Mouse (Mus musculus) layer of hippocampus, postnatal 14 days (tissue): ENCODE results near the gene Cldn3. TPM values are rescaled to one million over a fixed set of nuclear protein-coding genes. Genes with fewer than 3 reads are reported as not detected.
"Not testable (repeated sequence)": the region's sequence is repeated elsewhere in the genome, so short reads cannot be mapped to it uniquely, and the experiment has no call there.

Experiments used
- DNase-seq, 2 experiments: peaks; one replicate each; pipeline ENCODE4 v3.0.0; 2021 to 2022; ENCODE audit warnings: low spot score in 2 of 2, mixed read lengths in 1 of 2
- long read RNA-seq, 2 experiments: library from polyadenylated mRNA; stranded (forward); transcript quantifications; one replicate each; pipeline ENCODE4 v2.0.0; 2021
- total RNA-seq, 2 experiments: library from RNA; stranded (reverse); gene quantifications; 2 replicates each; pipeline ENCODE4 v1.2.3; 2021

Cldn3 gene
- total RNA-seq: 1 to 10 TPM; 2.0 to 2.7 TPM
- long read RNA-seq, experiment 1, transcript Cldn3-201 (1 exons, 1,259 nt): major isoform, 5 of 5 reads
- long read RNA-seq, experiment 1, partial matches to known transcripts: 0 of 5 reads
- long read RNA-seq, experiment 1, other reads (novel, unspliced or antisense): 0 of 5 reads
- long read RNA-seq, experiment 2, transcript Cldn3-201 (1 exons, 1,259 nt): major isoform, 7 of 7 reads
- long read RNA-seq, experiment 2, partial matches to known transcripts: 0 of 7 reads
- long read RNA-seq, experiment 2, other reads (novel, unspliced or antisense): 0 of 7 reads

DNA sequence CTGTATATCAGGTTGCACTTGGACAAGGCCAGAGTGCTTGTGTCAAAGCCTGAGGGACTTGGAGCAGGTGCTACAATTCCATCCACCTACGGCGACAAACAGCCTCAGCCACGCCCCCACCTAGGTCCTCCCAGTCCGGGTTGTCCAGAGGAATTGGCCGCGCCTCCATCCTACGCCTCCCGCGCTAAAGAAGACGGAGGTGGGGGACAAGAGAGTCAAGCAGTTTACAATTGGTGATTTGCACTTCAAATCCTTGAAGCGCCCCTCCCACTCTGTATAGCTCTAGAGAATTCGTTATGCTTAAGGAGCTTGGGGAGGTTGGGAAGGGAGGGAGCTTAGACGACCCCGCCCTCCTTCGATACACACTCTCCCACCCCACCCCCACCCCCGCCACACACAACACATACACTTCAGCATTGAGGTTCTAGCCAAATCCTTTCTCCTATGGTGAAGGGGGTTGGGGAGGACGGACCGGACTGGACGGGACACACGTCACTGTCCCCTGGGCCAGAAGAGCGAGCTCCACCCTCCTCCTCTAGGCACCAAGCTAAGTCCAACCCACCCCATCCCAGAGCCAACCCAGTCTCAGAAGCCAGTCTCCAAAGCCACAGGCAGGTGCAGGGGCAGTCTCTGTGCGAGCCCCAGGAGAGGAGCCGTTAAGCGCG is at the start of gene Cldn3:
Gene Cldn3 (plus strand): TSS at position 582 of the 665 bp plus-strand sequence.
- DNase-seq: no peak

DNA sequence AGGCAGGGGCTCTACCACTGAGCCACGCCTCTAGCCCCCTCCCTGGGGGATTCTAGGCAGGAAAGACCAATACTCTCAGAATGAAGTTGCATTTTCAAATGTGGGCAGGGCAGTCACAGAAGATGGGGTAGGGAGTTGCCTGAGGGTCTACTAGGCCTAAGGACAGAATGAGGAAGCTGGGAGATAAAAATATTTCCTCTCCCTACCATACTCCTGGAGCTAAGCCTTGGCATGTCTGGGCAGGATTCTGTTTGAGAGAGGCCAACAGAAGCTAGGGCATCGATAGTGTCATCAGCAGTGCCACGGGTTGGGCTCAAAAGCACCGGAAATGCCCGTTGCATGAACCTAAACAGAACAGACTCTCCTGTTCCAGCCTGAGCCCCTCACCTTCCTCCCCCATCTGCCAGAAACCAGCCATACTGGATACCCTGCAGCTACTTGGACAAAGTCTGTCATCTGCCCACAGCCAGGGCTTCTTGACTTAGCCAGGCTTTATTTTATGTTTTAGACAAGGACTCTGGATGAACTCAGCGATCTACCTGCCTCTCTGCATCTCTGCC is 49.3 kb upstream of the Cldn3 start:
- DNase-seq: no peak

DNA sequence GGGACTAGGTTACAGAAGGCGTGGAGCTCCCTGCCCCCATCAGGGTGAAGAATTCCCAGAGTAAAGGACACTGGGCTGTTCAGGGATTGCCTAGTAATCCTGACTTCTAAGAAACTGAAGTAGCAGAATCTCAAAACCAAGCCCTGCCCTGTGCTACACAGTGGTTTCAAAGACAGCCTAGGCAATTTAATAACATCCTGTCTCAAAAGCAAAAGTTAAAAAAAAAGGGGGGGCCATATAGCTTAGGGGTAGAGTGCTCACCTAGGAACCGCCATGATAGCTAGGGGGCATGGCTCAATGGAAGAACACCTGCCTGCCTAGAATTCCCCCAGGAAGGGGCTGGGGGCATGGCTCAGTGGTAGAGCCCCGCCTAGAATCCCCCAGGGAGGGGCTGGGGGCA is 46.9 kb upstream of the Cldn3 start:
- no peak for DNase-seq

DNA sequence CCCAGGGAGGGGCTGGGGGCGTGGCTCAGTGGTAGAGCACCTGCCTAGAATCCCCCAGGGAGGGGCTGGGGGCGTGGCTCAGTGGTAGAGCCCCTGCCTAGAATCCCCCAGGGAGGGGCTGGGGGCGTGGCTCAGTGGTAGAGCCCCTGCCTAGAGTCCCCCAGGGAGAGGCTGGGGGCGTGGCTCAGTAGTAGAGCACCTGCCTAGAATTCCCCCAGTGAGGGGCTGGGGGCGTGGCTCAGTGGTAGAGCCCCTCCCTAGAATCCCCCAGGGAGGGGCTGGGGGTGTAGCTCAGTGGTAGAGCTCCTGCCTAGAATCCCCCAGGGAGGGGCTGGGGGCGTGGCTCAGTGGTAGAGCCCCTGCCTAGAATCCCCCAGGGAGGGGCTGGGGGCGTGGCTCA is 46.5 kb upstream of the Cldn3 start:
- DNase-seq: not testable (repeated sequence)

DNA sequence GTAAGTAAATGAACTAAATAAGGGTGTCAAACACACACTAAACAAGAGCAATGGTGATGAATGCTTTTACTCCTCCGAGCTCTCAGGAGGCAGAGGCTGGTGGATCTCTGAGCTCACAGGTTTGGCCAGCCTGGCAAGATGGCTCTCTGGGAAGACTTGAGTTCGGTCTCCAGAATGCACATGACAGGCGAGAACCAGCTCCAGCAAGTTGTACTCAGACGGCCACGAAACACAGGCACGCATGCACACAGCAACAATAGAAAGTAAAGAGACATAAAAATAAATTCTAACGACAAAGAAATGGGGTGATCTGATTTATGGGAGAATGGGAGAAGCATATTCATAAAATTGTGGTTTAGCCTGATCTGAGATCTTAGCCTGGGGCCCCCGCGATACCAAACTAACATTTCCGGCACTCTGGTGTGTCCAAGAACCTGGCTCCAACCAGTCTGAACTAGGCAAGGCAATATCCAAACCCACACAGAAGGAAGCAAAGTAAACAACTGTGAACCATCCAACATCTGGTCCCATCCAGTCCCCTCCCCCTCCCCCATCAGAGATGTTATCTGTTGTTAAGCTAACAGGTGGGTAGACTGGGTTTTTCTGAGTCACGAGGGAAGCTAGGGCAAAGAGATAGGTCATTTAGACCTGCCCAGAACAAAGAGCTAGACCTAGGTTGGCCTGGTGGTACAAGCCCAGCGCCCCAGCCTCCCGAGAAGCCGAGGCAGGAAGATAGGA is 44.4 kb upstream of the Cldn3 start:
- no peak for DNase-seq

DNA sequence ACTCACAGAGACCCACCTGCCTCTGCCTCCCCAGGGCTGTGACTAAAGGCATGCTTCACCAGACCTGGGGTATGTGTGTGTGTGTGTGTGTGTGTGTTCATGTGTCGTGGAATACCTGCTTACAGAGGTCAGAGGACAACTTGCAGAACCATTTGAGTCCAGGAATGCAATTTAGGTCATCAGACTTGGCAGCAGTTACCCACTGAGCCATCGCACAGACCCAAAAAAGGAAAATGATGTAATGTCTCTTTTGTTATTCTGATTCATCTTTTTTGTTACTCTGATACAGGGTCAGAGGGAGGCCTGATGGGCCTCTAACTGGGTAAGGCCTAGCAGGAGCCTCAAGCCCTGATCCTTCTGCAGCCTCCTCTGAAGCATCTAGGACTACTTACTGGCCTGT is 43.3 kb upstream of the Cldn3 start:
- DNase-seq: no peak

DNA sequence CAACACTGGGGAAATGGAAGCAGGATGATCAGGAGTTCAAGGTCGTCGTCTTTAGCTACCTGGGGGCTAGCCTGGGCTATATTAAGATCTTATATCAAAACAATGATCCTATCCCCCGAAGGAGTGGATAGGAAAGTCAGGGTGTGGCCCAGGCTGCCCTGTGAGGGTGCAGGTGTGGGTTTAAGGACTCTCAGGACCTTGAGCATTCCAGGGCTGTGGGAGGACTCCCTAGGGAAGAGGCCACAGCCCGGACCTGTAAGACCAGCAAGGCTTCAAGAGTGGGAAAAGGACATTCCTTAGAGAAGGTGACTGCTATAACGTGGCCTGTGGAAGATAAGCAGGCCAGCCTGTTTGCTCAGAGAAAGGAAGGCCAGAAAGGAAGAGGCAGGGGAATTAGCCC is 41.8 kb upstream of the Cldn3 start:
- no peak for DNase-seq

DNA sequence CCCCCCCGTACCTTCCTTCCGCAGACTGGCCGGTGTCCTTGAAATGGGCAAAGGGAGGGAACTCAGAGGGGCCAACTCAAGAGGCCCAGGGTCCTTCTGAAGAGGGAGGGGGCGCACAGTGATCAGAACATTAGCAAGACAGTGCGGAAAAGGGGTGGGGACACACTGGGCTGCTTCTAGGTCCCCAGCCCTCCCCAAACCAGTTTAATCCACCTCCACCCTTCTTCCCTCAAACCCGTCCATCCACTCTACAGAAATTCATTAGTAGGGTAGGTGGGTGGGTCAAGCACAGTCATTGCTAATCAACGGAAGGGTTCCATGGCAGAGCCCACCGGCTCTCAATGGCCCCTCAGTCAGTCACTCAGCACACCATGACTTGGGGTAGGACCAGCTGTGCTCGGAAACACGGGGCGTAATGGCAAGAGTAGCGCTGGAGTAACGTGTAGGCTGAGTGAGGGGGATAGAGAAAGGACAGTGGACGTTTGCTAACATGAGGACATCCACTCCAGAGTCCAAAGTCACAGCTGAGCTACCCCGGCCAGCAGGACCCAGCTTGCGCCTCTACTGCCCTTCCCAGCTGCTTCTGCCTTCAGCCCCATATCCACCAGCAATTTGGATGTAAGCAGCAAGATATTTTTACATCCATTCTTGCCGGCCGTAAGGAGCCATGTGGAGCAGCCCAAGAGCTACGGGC is 40.6 kb upstream of the Cldn3 start:
- no peak for DNase-seq

DNA sequence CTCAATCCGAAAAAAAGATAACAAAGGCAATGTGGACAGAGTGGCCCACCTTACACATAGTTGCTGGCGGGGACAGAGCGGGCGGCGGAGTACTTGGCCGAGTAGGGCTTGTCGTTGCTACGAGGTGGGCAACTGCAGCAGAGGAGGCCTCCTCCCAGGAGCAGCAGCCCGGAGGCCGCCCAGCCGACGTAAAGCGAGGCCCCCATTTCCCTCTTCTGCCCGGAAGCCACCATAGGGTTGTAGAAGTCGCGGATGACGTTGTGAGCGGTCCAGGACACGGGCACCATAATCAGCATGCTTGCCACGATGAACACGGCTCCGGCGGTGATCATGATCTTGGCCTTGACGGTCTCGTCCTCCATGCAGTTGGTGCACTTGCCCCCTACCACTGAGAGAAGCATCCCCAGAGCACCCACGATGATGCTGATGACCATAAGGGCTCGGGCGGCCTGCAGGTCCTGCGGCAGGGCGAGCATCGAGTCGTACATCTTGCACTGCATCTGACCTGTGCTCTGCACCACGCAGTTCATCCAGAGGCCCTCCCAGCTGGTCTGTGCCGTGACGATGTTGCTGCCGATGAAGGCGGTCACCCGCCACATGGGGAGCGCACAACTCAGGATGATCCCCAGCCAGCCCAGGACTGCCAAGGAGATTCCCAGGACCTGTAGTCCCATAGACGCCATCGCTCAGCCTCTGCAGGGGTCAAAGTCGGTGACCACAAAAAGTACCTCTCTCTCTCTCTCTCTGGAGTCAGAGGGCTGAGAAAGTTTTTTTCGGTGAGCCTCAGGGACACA is 39.8 kb upstream of the Cldn3 start:
- DNase-seq: no peak

DNA sequence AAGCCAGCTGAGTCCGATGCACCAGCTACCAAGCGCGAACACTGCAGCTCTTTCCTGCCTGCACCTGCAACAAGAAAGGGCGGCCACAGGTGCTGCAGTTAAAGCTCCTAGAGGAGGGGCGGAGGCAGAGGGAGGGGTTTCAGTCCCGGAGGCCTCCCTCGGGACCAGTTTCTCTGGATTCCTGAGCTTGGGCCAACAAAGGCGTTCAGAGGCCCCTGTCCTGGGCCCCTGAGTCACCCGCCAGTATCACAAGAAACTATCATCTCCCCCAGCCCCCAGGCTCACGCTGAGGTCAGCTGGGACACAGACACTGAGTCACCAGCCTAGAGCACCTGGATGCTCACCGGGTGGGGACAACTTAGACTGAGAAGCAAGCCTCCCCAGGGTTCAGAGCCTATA is 39.2 kb upstream of the Cldn3 start, which contains the start of gene Cldn4:
Gene Cldn4 (minus strand): TSS at position 78 of the 399 bp plus-strand sequence.
- no peak for DNase-seq

DNA sequence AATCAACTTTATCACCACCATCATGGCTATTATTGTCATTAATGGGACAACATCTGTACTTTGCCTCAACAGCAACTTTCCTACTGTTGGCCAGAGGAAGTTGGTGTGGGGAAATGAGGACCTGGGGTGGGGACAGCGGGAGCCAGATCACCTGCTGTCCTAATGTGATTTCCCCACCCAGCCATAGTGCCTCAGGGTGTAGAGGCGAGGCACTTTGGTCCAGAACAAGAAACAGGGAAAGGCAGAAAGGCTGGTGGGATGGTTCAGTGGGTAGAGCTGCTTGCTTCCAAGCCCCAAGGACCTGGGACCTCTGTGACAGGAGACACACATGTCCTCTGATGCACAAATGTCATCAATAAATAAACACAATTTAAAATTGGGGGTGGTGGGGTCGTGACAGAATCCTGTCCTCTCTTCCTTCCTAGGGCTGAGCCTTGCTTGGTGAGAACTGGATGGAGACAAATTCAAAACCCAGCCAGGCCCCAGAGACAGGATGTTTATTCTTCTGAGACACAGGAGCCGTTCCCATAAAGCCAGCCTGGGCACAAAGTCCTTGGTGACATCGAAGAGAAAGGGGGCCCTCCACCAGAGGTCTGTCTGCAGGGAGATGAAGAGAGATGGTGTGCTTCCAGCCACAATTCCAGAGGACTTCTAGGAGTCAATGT is 38.5 kb upstream of the Cldn3 start:
- DNase-seq: no peak

DNA sequence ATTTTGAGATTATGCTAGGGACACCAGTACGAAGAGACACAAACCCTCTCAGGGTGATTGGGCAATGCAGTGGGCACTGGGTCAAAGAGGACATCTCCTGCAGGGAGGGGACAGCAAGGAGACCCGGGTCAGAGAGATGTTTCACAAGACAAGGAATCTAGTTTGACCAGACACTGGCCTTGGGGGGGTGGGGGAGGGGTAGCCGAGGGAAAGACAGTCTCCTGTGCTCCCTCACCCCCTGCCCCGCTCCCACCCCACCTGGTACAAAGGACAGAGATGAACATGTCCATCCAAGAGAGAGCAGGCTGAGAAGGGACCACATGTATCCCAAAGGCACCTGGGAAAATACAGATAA is 38.0 kb upstream of the Cldn3 start:
- DNase-seq: no peak

DNA sequence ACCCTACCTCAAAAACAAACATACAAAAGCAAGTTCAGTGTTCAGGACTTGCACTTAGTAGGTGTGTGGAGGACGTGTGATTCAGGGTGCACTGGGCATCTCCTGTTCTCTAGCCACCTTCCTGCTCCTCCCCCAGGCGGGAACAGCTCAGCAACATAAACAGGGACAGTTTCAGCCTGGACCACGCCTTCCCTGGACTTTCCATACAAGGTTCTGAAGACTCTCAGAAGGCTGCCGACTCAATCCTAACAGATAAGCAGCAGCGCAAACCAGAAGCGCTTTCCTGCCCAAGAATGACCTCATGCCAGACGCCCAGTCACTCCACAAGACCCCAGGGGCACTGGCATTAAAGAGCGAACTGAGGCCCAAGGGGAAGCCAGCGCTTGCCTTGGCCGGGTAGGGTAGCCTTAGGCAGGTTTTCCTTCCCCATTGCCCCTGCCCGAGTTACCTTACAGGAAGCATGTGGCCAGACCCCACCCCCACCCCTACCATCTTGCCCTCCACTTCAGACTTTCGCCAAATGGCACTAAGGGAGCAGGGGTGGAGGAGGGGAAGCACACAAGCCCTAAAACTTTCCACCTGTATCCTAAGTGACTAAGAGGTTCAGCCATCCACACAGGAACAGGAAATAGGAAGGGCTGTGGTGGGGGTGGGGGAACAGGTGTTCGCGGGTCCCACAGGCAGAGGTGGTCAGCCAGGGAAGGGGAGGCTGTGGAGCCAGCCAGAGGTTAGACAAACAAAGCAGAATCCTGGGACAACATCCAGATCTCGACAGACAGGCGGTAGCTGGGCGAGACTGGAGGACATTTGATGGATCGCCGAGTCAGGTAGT is 34.7 kb upstream of the Cldn3 start:
- no peak for DNase-seq

DNA sequence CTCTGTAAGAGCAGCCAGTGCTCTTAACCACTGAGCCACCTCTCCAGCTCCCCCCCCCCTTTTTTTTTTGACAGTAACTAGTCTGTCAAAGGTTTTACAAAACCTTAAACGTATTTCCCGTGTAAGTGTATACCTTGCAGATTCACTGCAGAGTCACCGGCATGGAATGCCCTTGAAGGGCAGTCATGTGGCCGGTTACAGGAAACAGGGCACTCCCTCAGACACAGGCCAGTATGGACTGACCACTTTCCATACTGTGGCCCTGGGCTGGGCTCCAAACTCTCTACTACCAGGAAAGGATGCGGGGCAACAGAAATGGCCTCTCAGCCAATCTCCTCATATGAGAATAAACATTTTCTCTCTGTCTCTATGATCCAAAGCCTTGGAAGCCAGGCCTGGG is 30.5 kb upstream of the Cldn3 start:
- no peak for DNase-seq

DNA sequence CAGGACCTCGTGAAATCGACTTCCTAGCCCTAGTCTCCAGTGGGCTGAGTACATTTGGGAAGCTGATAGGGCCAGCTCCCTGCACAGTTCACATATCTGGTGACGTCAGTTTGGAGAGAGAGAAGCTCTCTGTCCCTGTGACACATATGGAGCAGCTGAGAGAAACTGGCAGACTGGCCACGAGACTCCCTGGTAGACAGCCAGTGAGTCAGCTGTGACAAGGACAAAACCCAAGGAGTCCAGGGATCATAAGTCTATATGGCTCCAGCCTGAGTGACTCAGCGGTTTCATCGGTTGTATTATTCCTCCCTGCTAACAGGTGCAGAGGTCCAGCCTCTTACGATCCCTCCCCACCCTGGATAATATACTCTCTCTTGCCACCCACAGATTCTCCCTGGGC is 26.9 kb upstream of the Cldn3 start:
- DNase-seq: no peak

DNA sequence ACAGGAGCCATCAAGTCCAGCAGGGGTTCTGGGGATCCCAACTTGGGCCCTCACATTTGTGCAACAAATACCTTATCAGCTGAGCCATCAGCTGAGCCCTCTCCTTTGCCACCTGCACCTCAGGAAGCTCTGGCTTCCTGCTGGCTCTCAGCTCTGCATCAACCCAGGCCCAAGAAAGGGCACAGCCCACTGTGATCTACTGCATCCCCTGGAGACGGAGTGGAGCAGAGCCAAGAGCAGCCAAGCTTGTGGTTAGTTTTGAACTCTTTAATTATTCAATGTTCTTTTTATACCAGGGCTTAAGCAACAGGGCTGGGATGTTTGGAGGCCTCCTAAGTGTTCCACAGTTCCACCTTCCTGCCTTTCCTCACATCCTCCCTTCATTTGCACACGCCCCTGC is 25.6 kb upstream of the Cldn3 start:
- DNase-seq: no peak

DNA sequence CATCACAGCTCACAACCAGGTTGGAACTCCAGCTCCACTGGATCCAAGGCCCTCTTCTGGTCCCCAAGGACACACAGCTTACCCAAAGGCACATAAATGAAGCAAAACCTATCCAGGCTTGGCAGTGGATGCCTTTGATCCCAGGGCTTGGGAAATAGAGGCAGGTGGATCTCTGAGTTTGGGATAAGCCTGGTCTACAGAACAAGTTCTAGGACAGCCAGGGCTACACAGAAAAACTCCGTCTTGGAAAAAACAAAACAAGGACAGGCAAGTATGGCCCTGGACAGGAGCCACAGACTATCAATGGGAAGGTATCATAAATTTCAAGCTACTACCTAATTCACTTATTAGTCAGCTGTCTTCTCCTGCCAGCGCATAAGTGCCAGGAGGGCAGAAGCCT is 24.5 kb upstream of the Cldn3 start:
- DNase-seq: no peak

DNA sequence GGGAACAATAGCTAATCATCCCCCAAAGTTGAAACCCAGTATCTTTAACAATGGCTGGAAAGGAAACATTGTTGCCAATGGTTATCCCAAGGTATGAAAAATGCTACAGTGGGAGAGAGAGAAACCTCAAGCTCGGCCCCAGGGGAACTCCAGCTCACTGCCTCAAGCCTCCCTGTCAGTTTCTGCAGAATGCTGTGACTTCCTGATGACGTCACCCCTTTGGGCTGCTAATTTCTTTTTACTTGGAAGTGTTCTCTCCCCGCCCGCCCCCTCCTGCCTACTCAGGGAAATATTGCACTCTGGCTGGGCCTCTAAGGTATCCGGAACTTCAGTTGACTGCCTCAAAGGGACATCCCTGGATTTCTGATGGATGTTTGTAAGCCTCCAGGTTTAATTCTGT is 22.5 kb upstream of the Cldn3 start:
- DNase-seq: no peak

DNA sequence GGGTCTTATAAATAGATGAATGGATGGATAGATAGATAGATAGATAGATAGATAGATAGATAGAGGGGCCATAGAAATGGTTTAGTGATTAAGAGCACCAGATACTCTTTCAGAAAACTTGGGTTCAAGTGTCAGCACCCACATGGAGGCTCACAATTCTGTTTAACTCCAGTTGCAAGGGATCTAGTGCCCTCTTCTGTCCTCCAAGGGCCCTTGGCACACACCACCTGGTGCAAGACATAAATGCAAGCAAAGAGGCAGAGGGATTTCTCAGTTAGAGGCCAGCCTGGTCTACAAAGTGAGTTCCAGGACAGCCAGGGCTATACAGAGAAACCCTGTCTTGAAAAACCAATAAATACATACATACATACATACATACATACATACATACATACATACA is 21.4 kb upstream of the Cldn3 start:
- DNase-seq: not testable (repeated sequence)
